Mouse (Mus musculus): ENCODE results near the gene Wdr6.

DNA sequence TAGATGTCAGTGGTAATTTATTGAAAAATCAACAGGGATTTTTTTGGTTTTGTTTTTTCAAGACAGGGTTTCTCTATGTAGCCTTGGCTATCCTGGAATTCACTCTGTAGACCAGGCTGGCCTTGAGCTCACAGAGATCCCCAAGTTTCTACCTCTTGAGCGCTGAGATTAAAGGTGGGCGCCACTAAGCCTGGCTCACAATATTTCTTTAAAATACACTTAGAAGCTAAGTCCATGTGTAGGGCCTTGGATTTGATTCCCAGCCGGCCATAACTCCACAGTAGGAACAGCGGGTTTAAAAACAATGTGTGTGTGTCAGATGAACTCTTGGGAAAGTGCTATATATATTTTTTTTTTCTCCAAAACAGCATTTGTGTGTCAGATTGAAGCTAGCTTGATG lies 55.2 kb downstream of the Wdr6 start:
- no peak for TF ChIP-seq CTCF (IDR thresholded peaks at IDR 0.05; ENCODE audit: low read depth, low read length)
- no peak for TF ChIP-seq POLR2A (IDR thresholded peaks at IDR 0.05; ENCODE audit: borderline replicate concordance, low read depth, low read length)

All from bone marrow macrophage, adult 2 months (primary cell).